Mouse (Mus musculus): Measurements from ENCODE around the gene Slc35f1.

Gene Slc35f1

DNA sequence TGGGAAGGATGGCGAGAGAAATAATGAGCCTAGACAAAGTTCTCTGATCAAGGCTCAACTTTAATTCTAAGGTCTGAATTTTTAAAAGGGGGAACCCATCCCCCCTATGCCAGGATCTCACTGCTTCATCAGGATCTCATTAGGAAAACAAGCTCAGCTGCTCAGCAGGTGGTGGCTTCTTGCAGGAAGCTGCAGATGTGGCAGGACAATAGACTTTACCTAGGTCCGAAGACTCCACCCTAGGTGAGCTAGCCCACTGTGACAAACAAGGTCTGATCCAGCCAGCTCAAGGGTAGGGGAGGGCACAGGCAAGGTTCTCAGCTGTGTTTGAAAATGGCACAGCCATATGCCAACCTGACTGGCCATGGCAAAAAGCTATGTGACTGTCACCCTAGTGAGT, 460.6 kb downstream of the Slc35f1 start:
- H3K27me3 ChIP-seq (ENCODE audit: insufficient read depth, low read length) = no peaks in the 10 kb centered on the region
- TF ChIP-seq POU5F1 (IDR thresholded peaks at IDR 0.05; ENCODE audit: borderline replicate concordance, low read length) (no peak), NANOG (IDR thresholded peaks at IDR 0.05; ENCODE audit: borderline replicate concordance, low read length) (no peak), CTCF (conservative IDR thresholded peaks at IDR 0.05; ENCODE audit: low read length) (no peak)
- peaks cover 41% of the 10 kb centered on the region for H3K9me3 ChIP-seq (ENCODE audit: low read length)
- peaks cover 32% of the 10 kb centered on the region for H3K4me1 ChIP-seq (replicated peaks; ENCODE audit: low read depth, low read length)
- no peak overlapping the region for H3K4me3 ChIP-seq (replicated peaks; ENCODE audit: low read length)
- H3K36me3 ChIP-seq (ENCODE audit: insufficient read depth, low read length) = peaks cover 8% of the 10 kb centered on the region; the same call in 1 of the 2 replicates

DNA sequence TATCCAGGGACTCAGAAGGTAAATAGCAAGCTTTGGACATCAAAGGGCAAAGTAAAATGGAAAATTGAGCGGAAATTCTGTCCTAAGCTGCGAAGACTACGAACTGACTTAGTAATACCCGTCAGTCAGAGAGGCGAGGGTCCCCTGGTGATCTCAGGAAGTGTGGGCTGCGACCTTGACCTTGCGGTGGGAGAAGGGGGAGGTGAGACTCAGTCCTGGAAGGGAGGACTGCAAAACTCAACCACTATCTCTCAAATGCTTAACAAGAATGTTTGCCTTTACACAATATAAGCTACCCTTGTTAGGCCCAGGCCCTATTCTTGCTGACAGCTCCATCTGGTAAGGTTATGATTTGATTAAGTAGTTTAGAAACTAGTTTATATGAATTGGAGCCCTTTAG, 466.0 kb downstream of the Slc35f1 start:
- no peak overlapping the region for H3K4me3 ChIP-seq (replicated peaks; ENCODE audit: low read length)
- no peaks in the 10 kb centered on the region for H3K27me3 ChIP-seq (ENCODE audit: insufficient read depth, low read length)
- peaks cover 8% of the 10 kb centered on the region; the same call in 1 of the 2 replicates for H3K36me3 ChIP-seq (ENCODE audit: insufficient read depth, low read length)
- H3K4me1 ChIP-seq (replicated peaks; ENCODE audit: low read depth, low read length) = peaks cover 24% of the 10 kb centered on the region
- TF ChIP-seq NANOG (IDR thresholded peaks at IDR 0.05; ENCODE audit: borderline replicate concordance, low read length) (no peak), POU5F1 (IDR thresholded peaks at IDR 0.05; ENCODE audit: borderline replicate concordance, low read length) (no peak), CTCF (conservative IDR thresholded peaks at IDR 0.05; ENCODE audit: low read length) (no peak)
- H3K9me3 ChIP-seq (ENCODE audit: low read length) = peaks cover 30% of the 10 kb centered on the region

DNA sequence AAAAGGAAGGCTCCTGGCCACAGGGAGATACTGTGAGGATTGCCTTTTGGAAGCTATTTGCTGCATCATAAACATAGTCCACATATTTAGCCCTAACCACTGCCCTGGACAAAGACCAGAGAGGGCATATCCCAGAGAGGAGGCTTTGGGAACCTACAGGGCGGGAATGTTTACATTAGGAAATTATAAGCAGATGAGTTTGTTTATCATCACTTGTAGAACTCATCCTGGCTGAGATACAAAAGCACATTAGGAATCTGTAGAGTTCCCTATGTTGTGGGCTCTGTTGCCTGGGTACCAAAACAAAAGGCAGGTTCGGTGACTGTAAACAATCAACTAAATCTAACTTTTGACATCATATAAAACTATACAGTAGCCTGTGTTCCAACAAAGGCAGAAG, 467.4 kb downstream of the Slc35f1 start:
- Histone ChIP-seq H3K4me3 (replicated peaks; ENCODE audit: low read length) (no peak overlapping the region), H3K9me3 (ENCODE audit: low read length) (peaks cover 17% of the 10 kb centered on the region), H3K36me3 (ENCODE audit: insufficient read depth, low read length) (0 out of 2 replicates have a peak, but pooled peaks cover under 1% of the 10 kb centered on the region), H3K27me3 (ENCODE audit: insufficient read depth, low read length) (no peaks in the 10 kb centered on the region), H3K4me1 (replicated peaks; ENCODE audit: low read depth, low read length) (peaks cover 23% of the 10 kb centered on the region)
- TF ChIP-seq CTCF (conservative IDR thresholded peaks at IDR 0.05; ENCODE audit: low read length) (no peak), POU5F1 (IDR thresholded peaks at IDR 0.05; ENCODE audit: borderline replicate concordance, low read length) (no peak), NANOG (IDR thresholded peaks at IDR 0.05; ENCODE audit: borderline replicate concordance, low read length) (no peak)

Data from E14TG2a.4 (cell line).